Comparison of ENCODE assay signal across 8 mouse cellular contexts in the genomic region with DNA sequence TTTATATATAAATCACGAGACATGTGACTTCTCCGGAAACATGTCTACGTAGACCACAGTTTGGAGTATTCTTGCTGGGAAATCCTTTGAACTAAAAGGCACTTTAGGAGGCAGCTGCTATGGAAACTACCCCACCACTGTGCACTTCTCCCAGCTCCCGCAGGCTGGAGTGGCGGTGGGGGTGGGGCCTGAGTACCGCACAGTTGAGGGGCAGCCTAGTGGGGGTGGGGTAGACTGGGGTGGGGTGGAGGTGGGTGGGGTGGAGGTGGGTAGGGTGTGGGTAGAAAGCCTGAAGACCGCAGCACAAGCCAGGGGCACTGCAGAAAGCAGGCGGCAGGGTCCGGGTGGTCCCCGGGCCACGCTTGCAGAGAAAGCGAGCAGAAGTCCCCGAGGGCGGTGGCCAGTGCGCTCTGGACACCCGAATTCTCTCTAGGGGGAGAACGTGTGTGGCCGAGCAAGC. TPM values are rescaled to one million over a fixed set of nuclear protein-coding genes. Genes with fewer than 3 reads are reported as not detected.
DNase-seq lines count a peak whose midpoint lies in the region; ATAC-seq and TF ChIP-seq lines count a peak whose summit lies in the region.

A gene (plus strand): TSS at position 322 of the 460 bp plus-strand sequence.

- H3K4me2 ChIP-seq in neural tube, embryonic 11.5 days (ENCODE audit: low read depth) = peak within 1 kb of the TSS; percentile 84
- peak within 1 kb of the TSS; percentile 91 for H3K4me2 ChIP-seq in forebrain, embryonic 16.5 days (ENCODE audit: low read length)

- peak within 1 kb of the TSS; percentile 88 for H3K4me3 ChIP-seq in neural tube, embryonic 11.5 days (ENCODE audit: low read depth, low read length)
- peak within 1 kb of the TSS; percentile 69 for H3K4me3 ChIP-seq in forebrain, embryonic 16.5 days (replicated peaks; ENCODE audit: low read length)
- peak within 1 kb of the TSS; percentile 71 for H3K4me3 ChIP-seq in lung, adult 2 months (replicated peaks; ENCODE audit: extremely low read depth, low read depth, low read length)

- ATAC-seq in neural tube, embryonic 11.5 days (ENCODE audit: insufficient read depth, low FRiP score, low TSS enrichment) = peak; percentile 89
- peak; percentile 81 for ATAC-seq in forebrain, embryonic 16.5 days

- H3K9me3 ChIP-seq in neural tube, embryonic 11.5 days (ENCODE audit: control insufficient read depth, low read length) = no peaks in the 10 kb centered on the region
- no peaks in the 10 kb centered on the region for H3K9me3 ChIP-seq in forebrain, embryonic 16.5 days (ENCODE audit: control insufficient read depth, low read length)

- DNase-seq in neural tube, embryonic 11.5 days (ENCODE audit: low spot score) = peak; percentile 69
- DNase-seq in neural tube, embryonic 10.5 days (ENCODE audit: extremely low spot score, low spot score) = no peak
- DNase-seq in heart, postnatal 14 days = peak in 1 of 2 experiments; percentile 34
- DNase-seq in layer of hippocampus, adult 8-10 months (ENCODE audit: low spot score in 2 of 2) = peak in 1 of 2 experiments; percentile 24
- no peak for DNase-seq in lung, adult 2 months
- peak; percentile 61 for DNase-seq in right cerebral cortex, postnatal 14 days
- no peak for DNase-seq in c-Kit-positive CD71-positive TER-119-positive erythroid progenitor cells, embryonic 14.5 days (ENCODE audit: low spot score)

- intact Hi-C loops in heart, postnatal 14 days (cut with DNase I) = no loop called here

- WGBS in neural tube, embryonic 11.5 days = under 1% methylated on average over 16 of the region's 18 CpGs
- WGBS in forebrain, embryonic 16.5 days = under 1% methylated on average over 16 of the region's 18 CpGs
- WGBS in lung, adult 2 months = 1% methylated on average over 18 of the region's 18 CpGs

- H3K36me3 ChIP-seq in neural tube, embryonic 11.5 days (ENCODE audit: control insufficient read depth, insufficient read depth, low read length) = no peaks in the 10 kb centered on the region
- no peaks in the 10 kb centered on the region for H3K36me3 ChIP-seq in forebrain, embryonic 16.5 days (ENCODE audit: control insufficient read depth, insufficient read depth)

- H3K4me1 ChIP-seq in neural tube, embryonic 11.5 days (ENCODE audit: control insufficient read depth, insufficient read depth, low read length) = 0 out of 2 replicates have a peak, but pooled peaks cover 11% of the 10 kb centered on the region
- peaks cover 30% of the 10 kb centered on the region for H3K4me1 ChIP-seq in forebrain, embryonic 16.5 days (replicated peaks; ENCODE audit: control insufficient read depth, insufficient read depth, low read length)
- no peaks in the 10 kb centered on the region for H3K4me1 ChIP-seq in lung, adult 2 months (ENCODE audit: control insufficient read depth, insufficient read depth, low read length)

- no peak for TF ChIP-seq CTCF in lung, adult 2 months (IDR thresholded peaks at IDR 0.05; ENCODE audit: insufficient read depth, low read length)

- no peaks in the 10 kb centered on the region for H3K27me3 ChIP-seq in neural tube, embryonic 11.5 days (ENCODE audit: control insufficient read depth, insufficient read depth, low read length)
- 0 out of 2 replicates have a peak, but pooled peaks cover 3% of the 10 kb centered on the region for H3K27me3 ChIP-seq in forebrain, embryonic 16.5 days (replicated peaks; ENCODE audit: control insufficient read depth, insufficient read depth, low read length)

- no peak for TF ChIP-seq POLR2A in lung, adult 2 months (IDR thresholded peaks at IDR 0.05; ENCODE audit: borderline replicate concordance, extremely low read depth, low read depth, low read length)

- H3K27ac ChIP-seq in neural tube, embryonic 11.5 days (ENCODE audit: low read depth, low read length) = peak within 1 kb of the TSS; percentile 94
- H3K27ac ChIP-seq in forebrain, embryonic 16.5 days (ENCODE audit: low read length) = peak within 1 kb of the TSS; percentile 61

- peak within 1 kb of the TSS; percentile 97 for H3K9ac ChIP-seq in neural tube, embryonic 11.5 days (ENCODE audit: low read length)
- peak within 1 kb of the TSS; percentile 94 for H3K9ac ChIP-seq in forebrain, embryonic 16.5 days (replicated peaks; ENCODE audit: low read depth, low read length)

RNA-seq across cellular contexts. Expression of the gene that starts here (rescaled TPM):
- polyA plus RNA-seq in neural tube, embryonic 11.5 days (2014; fragmentation: Nextera tagmentation; extraction: Ambion mirVana) = 40.5 and 42.3 TPM in 2 replicates
- 22.1 and 23.6 TPM in 2 replicates for polyA plus RNA-seq in forebrain, embryonic 16.5 days (2015; fragmentation: Nextera tagmentation; extraction: Ambion mirVana)
- total RNA-seq in heart, postnatal 14 days (2021) = 10 to 100 TPM; 69.0 to 71.8 TPM
- 10 to 100 TPM; 60.6 to 67.8 (median 64.7) TPM for total RNA-seq in layer of hippocampus, adult 8-10 months (2022)
- 1.8 and 3.4 TPM in 2 replicates for polyA plus RNA-seq in lung, adult 2 months (2012; rRNA removed)

Comparison
In these comparisons a context has a peak if more than half of its experiments do, and no peak if none do; other contexts are left out.
1. DNase-seq: peak in neural tube, embryonic 11.5 days (single experiment) and right cerebral cortex, postnatal 14 days (single experiment); none in neural tube, embryonic 10.5 days (single experiment), lung, adult 2 months (single experiment) and c-Kit-positive CD71-positive TER-119-positive erythroid progenitor cells, embryonic 14.5 days (single experiment).
2. Peak in every context shown above with its lines, with median percentiles within 50 percentile points of each other: H3K4me3 ChIP-seq.